Mouse (Mus musculus): ENCODE data around the gene Sstr3.

DNA sequence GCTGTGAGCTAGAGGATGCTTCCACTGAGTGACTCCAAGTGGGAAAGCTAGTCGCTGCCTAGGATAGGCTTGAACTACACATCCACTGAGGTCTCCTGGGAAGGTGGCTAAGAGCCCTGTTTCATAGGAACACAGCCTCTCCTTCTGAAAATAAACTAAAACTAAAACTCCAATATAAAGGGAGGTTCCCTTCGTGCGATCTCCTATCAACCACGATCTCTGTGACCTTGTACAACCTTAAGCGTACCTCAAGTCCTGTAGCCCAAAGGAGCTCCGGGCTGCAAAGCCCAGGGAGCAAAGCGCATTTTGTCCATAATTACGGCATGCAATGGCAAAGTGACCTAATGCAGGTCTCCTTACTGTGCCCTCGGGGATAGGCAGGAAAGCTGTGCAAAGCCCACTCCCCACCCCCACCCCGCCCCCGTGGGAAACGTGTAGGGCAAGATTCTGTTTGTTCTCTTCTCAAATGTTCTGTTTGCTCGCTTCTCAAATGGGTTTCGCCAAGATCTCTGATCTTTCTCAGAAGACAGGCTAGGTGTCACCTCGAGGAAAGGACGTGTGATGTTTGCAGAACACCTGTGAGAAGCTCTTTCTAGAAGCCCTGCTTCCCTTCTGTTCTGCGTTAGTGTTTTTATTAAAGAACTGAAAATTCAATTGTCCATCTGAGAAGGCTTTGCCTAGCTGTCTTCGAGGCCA lies 41.9 kb downstream of the Sstr3 start:
- TF ChIP-seq GATA1 (IDR thresholded peaks at IDR 0.05; ENCODE audit: low read length) (no peak), TAL1 (IDR thresholded peaks at IDR 0.05; ENCODE audit: low read length) (no peak)
